Mouse (Mus musculus): Measurements from ENCODE around the gene Sytl3. TPM values are rescaled to one million over a fixed set of nuclear protein-coding genes. Genes with fewer than 3 reads are reported as not detected.
"Not testable (repeated sequence)": the region's sequence is repeated elsewhere in the genome, so short reads cannot be mapped to it uniquely, and the experiment has no call there.

Gene Sytl3
- polyA plus RNA-seq, 1 experiment from 2014 or later, result 0.21 TPM

DNA sequence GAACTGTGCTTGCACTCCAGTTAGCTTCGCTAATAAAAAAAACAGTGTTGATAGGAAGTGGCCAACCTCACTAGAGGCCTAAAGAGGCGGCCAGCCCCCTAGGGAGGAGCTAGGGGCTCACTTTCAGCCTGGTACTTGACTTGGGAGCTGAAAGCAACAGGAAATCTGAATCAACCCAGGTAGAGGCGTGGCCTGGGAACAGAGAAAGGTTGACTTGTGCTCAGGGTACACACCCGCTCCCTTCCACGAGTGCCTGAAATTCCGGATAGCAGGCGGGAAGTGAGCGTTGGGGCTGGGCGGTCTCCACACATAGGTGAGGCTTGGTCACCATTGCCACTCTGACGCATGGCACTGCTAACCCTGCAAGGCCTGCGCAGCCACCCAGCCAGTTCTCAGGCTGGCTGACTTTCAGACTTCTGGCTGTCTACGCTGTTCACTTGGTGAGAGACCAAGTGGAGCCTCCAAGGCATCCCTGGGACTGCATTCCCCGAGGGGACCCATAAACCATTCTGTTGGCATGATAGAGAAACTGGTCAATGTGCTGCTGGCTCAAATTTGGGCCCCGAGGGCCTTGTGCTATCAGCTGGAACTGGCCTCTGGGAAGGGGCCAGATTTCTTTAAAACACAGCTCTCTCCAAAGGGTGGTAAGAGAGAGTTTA is 18.0 kb upstream of the Sytl3 start:
- H3K36me3 ChIP-seq (replicated peaks; ENCODE audit: insufficient read depth, low read length); H3K9me3 ChIP-seq (ENCODE audit: low read length); H3K27ac ChIP-seq (ENCODE audit: low read depth); ATAC-seq; H3K4me1 ChIP-seq (ENCODE audit: insufficient read depth); DNase-seq; H3K4me2 ChIP-seq (ENCODE audit: low read depth, low read length); H3K9ac ChIP-seq (replicated peaks); H3K4me3 ChIP-seq (ENCODE audit: low read depth, low read length); H3K27me3 ChIP-seq (ENCODE audit: insufficient read depth, low read length): not testable (repeated sequence)
- WGBS (ENCODE audit: insufficient replicate concordance), result 68% methylated on average over 14 of the region's 14 CpGs

DNA sequence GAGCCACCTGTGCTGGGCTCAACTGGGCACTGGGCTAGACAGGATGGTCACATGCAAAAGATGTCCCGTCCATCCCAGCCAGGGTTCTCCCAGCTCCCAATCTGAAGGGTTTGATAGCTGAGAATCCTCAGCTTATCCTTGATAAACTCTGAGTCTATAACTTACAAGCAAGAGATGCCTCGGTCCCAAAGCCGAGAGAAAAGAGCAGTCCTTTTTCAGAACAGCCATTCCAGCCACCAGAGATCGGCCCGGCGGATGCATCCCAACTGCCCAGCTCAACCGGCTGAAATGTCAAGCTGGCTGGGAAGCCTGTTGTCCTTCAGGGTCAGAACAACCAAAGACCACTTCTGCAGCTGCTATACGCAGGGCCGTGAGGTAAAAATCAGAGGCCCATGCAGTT is 14.7 kb upstream of the Sytl3 start:
- not testable (repeated sequence) for H3K9me3 ChIP-seq (ENCODE audit: low read length); H3K27ac ChIP-seq (ENCODE audit: low read depth); H3K9ac ChIP-seq (replicated peaks); H3K4me3 ChIP-seq (ENCODE audit: low read depth, low read length); H3K27me3 ChIP-seq (ENCODE audit: insufficient read depth, low read length); DNase-seq; H3K36me3 ChIP-seq (replicated peaks; ENCODE audit: insufficient read depth, low read length); H3K4me1 ChIP-seq (ENCODE audit: insufficient read depth); H3K4me2 ChIP-seq (ENCODE audit: low read depth, low read length); ATAC-seq
- WGBS (ENCODE audit: insufficient replicate concordance), result 86% methylated on average over 7 of the region's 9 CpGs

GRCm38 (mm10) chr17:6644673-6645072 is 14.2 kb upstream of the Sytl3 start:
- H3K27ac ChIP-seq (ENCODE audit: low read depth); H3K9ac ChIP-seq (replicated peaks); H3K36me3 ChIP-seq (replicated peaks; ENCODE audit: insufficient read depth, low read length); H3K9me3 ChIP-seq (ENCODE audit: low read length); H3K27me3 ChIP-seq (ENCODE audit: insufficient read depth, low read length); DNase-seq; H3K4me1 ChIP-seq (ENCODE audit: insufficient read depth); ATAC-seq; H3K4me3 ChIP-seq (ENCODE audit: low read depth, low read length); H3K4me2 ChIP-seq (ENCODE audit: low read depth, low read length): not testable (repeated sequence)
- 75% methylated on average over 4 of the region's 4 CpGs for WGBS (ENCODE audit: insufficient replicate concordance)

DNA sequence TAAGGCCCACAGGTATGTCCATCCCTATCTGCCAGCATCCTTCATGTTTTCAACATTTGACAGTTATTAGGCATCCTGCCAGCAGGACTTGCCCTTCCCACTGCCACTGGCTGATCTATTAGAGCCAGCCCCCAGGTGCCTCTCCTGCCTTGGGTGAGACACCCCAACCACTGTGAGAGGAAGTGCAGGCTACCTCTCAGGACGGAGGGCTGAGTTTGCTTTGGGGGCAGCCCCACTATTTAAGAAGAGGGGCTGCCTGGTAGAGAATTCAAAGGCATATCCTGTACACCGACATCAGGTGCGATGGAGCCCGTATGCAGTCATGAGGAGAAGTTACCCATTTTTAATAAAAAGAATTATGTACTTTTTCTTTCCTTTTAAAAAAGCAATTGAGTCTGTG is 13.2 kb upstream of the Sytl3 start:
- H3K4me3 ChIP-seq (ENCODE audit: low read depth, low read length); ATAC-seq; DNase-seq; H3K9me3 ChIP-seq (ENCODE audit: low read length); H3K4me1 ChIP-seq (ENCODE audit: insufficient read depth); H3K36me3 ChIP-seq (replicated peaks; ENCODE audit: insufficient read depth, low read length); H3K27ac ChIP-seq (ENCODE audit: low read depth); H3K4me2 ChIP-seq (ENCODE audit: low read depth, low read length); H3K9ac ChIP-seq (replicated peaks); H3K27me3 ChIP-seq (ENCODE audit: insufficient read depth, low read length): not testable (repeated sequence)
- WGBS (ENCODE audit: insufficient replicate concordance), result 74% methylated on average over 3 of the region's 4 CpGs

- not testable (repeated sequence) for H3K9ac ChIP-seq (replicated peaks); H3K27me3 ChIP-seq (ENCODE audit: insufficient read depth, low read length); H3K36me3 ChIP-seq (replicated peaks; ENCODE audit: insufficient read depth, low read length); H3K27ac ChIP-seq (ENCODE audit: low read depth); ATAC-seq; H3K4me1 ChIP-seq (ENCODE audit: insufficient read depth); H3K9me3 ChIP-seq (ENCODE audit: low read length); H3K4me3 ChIP-seq (ENCODE audit: low read depth, low read length); H3K4me2 ChIP-seq (ENCODE audit: low read depth, low read length); DNase-seq
- WGBS (ENCODE audit: insufficient replicate concordance), result 83% methylated on average over 8 of the region's 8 CpGs
These were observed 12.1 kb upstream of the Sytl3 start for GRCm38 (mm10) chr17:6646841-6647240.

GRCm38 (mm10) chr17:6647452-6647851 is 11.4 kb upstream of the Sytl3 start:
- H3K4me3 ChIP-seq (ENCODE audit: low read depth, low read length); H3K9ac ChIP-seq (replicated peaks); H3K36me3 ChIP-seq (replicated peaks; ENCODE audit: insufficient read depth, low read length); H3K4me2 ChIP-seq (ENCODE audit: low read depth, low read length); H3K4me1 ChIP-seq (ENCODE audit: insufficient read depth); H3K27me3 ChIP-seq (ENCODE audit: insufficient read depth, low read length); H3K9me3 ChIP-seq (ENCODE audit: low read length); H3K27ac ChIP-seq (ENCODE audit: low read depth); ATAC-seq; DNase-seq: not testable (repeated sequence)
- WGBS (ENCODE audit: insufficient replicate concordance), result 88% methylated on average over 3 of the region's 3 CpGs

DNA sequence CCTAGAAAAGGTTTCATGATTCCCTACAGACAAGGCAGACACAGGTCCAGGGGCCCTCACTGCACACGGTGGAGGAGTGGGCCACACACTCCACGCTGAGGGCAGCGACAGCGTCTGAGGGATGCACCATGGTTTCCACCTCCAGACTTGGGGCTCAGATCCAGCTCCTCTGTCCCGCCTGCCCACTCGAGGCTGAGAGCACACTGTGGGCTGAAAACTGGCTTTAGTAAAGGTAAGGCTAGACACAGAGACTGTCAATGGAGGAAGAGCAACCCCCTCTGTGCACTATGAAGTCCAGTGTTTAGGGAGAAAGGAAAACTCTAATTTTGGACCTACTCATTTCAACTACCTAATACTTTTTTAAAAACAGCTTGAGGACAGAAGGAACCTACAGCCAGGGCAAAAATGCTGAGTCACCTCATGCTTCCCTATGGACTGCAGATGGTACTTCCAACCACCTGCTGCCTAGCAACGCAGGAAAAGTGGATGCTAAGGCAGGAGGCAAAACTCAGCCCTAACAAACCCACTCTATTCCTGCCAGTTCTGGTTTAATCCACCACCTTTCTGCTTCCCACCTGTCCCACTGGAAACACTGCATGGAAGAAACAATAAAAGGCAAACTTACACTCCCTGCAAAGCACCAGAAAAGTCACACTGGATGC is 7.9 kb upstream of the Sytl3 start:
- H3K4me3 ChIP-seq (ENCODE audit: low read depth, low read length); H3K4me1 ChIP-seq (ENCODE audit: insufficient read depth); H3K27ac ChIP-seq (ENCODE audit: low read depth); H3K36me3 ChIP-seq (replicated peaks; ENCODE audit: insufficient read depth, low read length); H3K4me2 ChIP-seq (ENCODE audit: low read depth, low read length); H3K9ac ChIP-seq (replicated peaks); DNase-seq; ATAC-seq; H3K27me3 ChIP-seq (ENCODE audit: insufficient read depth, low read length); H3K9me3 ChIP-seq (ENCODE audit: low read length): not testable (repeated sequence)
- 88% methylated on average over 5 of the region's 7 CpGs for WGBS (ENCODE audit: insufficient replicate concordance)

GRCm38 (mm10) chr17:6653341-6653946 is 5.4 kb upstream of the Sytl3 start:
- ATAC-seq; H3K9ac ChIP-seq (replicated peaks); H3K27me3 ChIP-seq (ENCODE audit: insufficient read depth, low read length); H3K4me3 ChIP-seq (ENCODE audit: low read depth, low read length); H3K4me2 ChIP-seq (ENCODE audit: low read depth, low read length); H3K36me3 ChIP-seq (replicated peaks; ENCODE audit: insufficient read depth, low read length); DNase-seq; H3K9me3 ChIP-seq (ENCODE audit: low read length); H3K27ac ChIP-seq (ENCODE audit: low read depth); H3K4me1 ChIP-seq (ENCODE audit: insufficient read depth): not testable (repeated sequence)
- WGBS (ENCODE audit: insufficient replicate concordance), result 87% methylated on average over 4 of the region's 5 CpGs

GRCm38 (mm10) chr17:6655087-6655511 is 3.8 kb upstream of the Sytl3 start:
- DNase-seq, result peak; percentile 81
- not testable (repeated sequence) for H3K36me3 ChIP-seq (replicated peaks; ENCODE audit: insufficient read depth, low read length); H3K27me3 ChIP-seq (ENCODE audit: insufficient read depth, low read length); H3K4me1 ChIP-seq (ENCODE audit: insufficient read depth); H3K9me3 ChIP-seq (ENCODE audit: low read length)
- H3K9ac ChIP-seq (replicated peaks), result peak overlapping the region; percentile 68
- peak overlapping the region; percentile 77 for H3K27ac ChIP-seq (ENCODE audit: low read depth)
- H3K4me3 ChIP-seq (ENCODE audit: low read depth, low read length), result peak overlapping the region; percentile 59
- peak overlapping the region; percentile 79 for H3K4me2 ChIP-seq (ENCODE audit: low read depth, low read length)
- WGBS (ENCODE audit: insufficient replicate concordance), result under 1% methylated on average over 30 of the region's 36 CpGs
- ATAC-seq, result peak; percentile 81
